Comparison of ENCODE assay signal across 7 mouse cellular contexts in the genomic region with DNA sequence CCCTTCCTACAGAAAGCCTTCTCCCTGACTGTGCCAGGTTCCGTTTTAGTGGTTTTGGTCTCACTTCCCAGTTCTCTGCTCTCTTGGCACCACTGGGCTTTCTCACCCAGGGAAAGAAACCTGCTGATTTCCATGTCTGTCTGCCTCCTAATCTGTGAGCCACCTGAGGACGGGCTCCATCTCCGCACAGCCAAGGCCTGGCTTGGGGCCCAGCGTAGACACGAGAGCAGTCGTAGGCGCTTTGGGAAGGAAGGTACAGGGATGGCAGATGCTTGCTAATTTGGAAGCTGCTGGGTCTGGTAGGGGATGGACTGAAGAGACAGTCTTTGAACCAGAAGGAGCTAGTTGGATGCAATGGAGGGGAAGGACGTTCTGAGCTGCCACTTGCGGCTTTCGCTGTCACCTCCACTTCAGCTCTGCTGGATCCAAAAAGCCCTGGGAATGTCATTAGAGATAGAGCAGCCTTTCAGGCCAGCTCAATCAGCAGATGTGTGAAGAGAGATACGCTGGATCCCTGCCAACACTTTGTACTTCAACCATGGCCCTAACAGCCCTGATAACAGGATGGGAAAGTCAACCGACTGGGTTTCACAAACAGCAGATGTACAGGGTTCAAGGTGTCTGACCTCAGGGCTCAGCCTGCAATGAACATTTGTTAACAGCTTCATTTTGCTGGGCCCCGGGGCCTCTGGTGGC. TPM values are rescaled to one million over a fixed set of nuclear protein-coding genes. Genes with fewer than 3 reads are reported as not detected.
DNase-seq lines count a peak whose midpoint lies in the region; ATAC-seq and TF ChIP-seq lines count a peak whose summit lies in the region.

No protein-coding gene starts in this region.

- no peaks in the 10 kb centered on the region for H3K36me3 ChIP-seq in intestine, postnatal 0 days (ENCODE audit: control insufficient read depth, insufficient read depth)
- no peaks in the 10 kb centered on the region for H3K36me3 ChIP-seq in liver, embryonic 14.5 days (replicated peaks; ENCODE audit: control insufficient read depth, insufficient read depth, low read depth)
- no peaks in the 10 kb centered on the region for H3K36me3 ChIP-seq in lung, postnatal 0 days (ENCODE audit: insufficient read depth, low read length)

- peak overlapping the region; percentile 37 for H3K4me2 ChIP-seq in intestine, postnatal 0 days (replicated peaks; ENCODE audit: low read depth)
- no peak overlapping the region for H3K4me2 ChIP-seq in liver, embryonic 14.5 days (ENCODE audit: low read depth)
- no peak overlapping the region for H3K4me2 ChIP-seq in lung, postnatal 0 days (replicated peaks; ENCODE audit: low read depth, low read length)

- peak; percentile 72 for DNase-seq in MEL-GATA-1-ER (ENCODE audit: extremely low read depth, low read depth)
- peak; percentile 16 for DNase-seq in c-Kit-positive CD71-positive TER-119-positive erythroid progenitor cells, embryonic 14.5 days (ENCODE audit: low spot score)
- DNase-seq in frontal cortex, postnatal 36 days (ENCODE audit: low spot score in 2 of 2), result peak; percentile 75 to 76
- DNase-seq in liver, embryonic 14.5 days (ENCODE audit: low read depth in 3 of 3, low spot score in 3 of 3), result peak; percentile 28 to 49 (median 47)
- DNase-seq in lung, postnatal 0 days (ENCODE audit: low spot score), result no peak
- DNase-seq in adrenal gland, postnatal 4 days (ENCODE audit: low spot score in 2 of 2), result no peak

- WGBS in intestine, postnatal 0 days, result 36% methylated on average over 13 of the region's 13 CpGs
- 54% methylated on average over 13 of the region's 13 CpGs for WGBS in liver, embryonic 14.5 days (ENCODE audit: insufficient replicate concordance)
- 34% methylated on average over 13 of the region's 13 CpGs for WGBS in lung, postnatal 0 days

- no peaks in the 10 kb centered on the region for H3K9me3 ChIP-seq in intestine, postnatal 0 days (ENCODE audit: control insufficient read depth)
- no peaks in the 10 kb centered on the region for H3K9me3 ChIP-seq in liver, embryonic 14.5 days (ENCODE audit: control insufficient read depth, low read length)
- no peaks in the 10 kb centered on the region for H3K9me3 ChIP-seq in lung, postnatal 0 days (ENCODE audit: low read length)

- H3K27ac ChIP-seq in intestine, postnatal 0 days (ENCODE audit: low read depth, low read length), result peak overlapping the region; percentile 60
- no peak overlapping the region for H3K27ac ChIP-seq in liver, embryonic 14.5 days
- H3K27ac ChIP-seq in lung, postnatal 0 days (ENCODE audit: low read length), result no peak overlapping the region

- H3K9ac ChIP-seq in intestine, postnatal 0 days (ENCODE audit: low read depth, low read length), result no peak overlapping the region
- no peak overlapping the region for H3K9ac ChIP-seq in liver, embryonic 14.5 days (replicated peaks)
- no peak overlapping the region for H3K9ac ChIP-seq in lung, postnatal 0 days (replicated peaks; ENCODE audit: low read depth)

- H3K27me3 ChIP-seq in intestine, postnatal 0 days (replicated peaks; ENCODE audit: control insufficient read depth, insufficient read depth, low read length), result no peaks in the 10 kb centered on the region
- no peaks in the 10 kb centered on the region for H3K27me3 ChIP-seq in liver, embryonic 14.5 days (ENCODE audit: control insufficient read depth, insufficient read depth, low read length)
- no peaks in the 10 kb centered on the region for H3K27me3 ChIP-seq in lung, postnatal 0 days (replicated peaks; ENCODE audit: insufficient read depth, low read length)

- TF ChIP-seq EP300 in liver, embryonic 14.5 days (IDR thresholded peaks at IDR 0.05; ENCODE audit: low read depth), result 0 out of 2 replicates have a peak, but pooled peaks have one; percentile 11
- TF ChIP-seq EP300 in lung, postnatal 0 days (IDR thresholded peaks at IDR 0.05), result no peak

- no peak overlapping the region for H3K4me3 ChIP-seq in intestine, postnatal 0 days (ENCODE audit: low read depth, low read length)
- no peak overlapping the region for H3K4me3 ChIP-seq in liver, embryonic 14.5 days (ENCODE audit: insufficient read depth in 1 of 2, low read depth in 2 of 2, low read length in 2 of 2)
- H3K4me3 ChIP-seq in lung, postnatal 0 days (ENCODE audit: low read depth, low read length), result no peak overlapping the region

- H3K4me1 ChIP-seq in intestine, postnatal 0 days (replicated peaks; ENCODE audit: control insufficient read depth, insufficient read depth, low read length), result peaks cover 19% of the 10 kb centered on the region
- peaks cover 0 to 19% of the 10 kb centered on the region in 2 experiments; a peak in 3 of 4 replicates for H3K4me1 ChIP-seq in liver, embryonic 14.5 days (replicated peaks; ENCODE audit: control insufficient read depth in 2 of 2, insufficient read depth in 2 of 2, low read length in 1 of 2)
- H3K4me1 ChIP-seq in lung, postnatal 0 days (ENCODE audit: insufficient read depth, low read depth, low read length), result no peaks in the 10 kb centered on the region

- TF ChIP-seq CTCF in intestine, postnatal 0 days (IDR thresholded peaks at IDR 0.05; ENCODE audit: low read depth), result no peak
- TF ChIP-seq CTCF in liver, embryonic 14.5 days (IDR thresholded peaks at IDR 0.05; ENCODE audit: low read depth), result no peak
- no peak for TF ChIP-seq CTCF in lung, postnatal 0 days (IDR thresholded peaks at IDR 0.05)

- ATAC-seq in intestine, postnatal 0 days, result peak; percentile 90
- ATAC-seq in liver, embryonic 14.5 days (ENCODE audit: insufficient read depth), result peak; percentile 73
- ATAC-seq in lung, postnatal 0 days, result no peak

RNA-seq across cellular contexts. Expression of a gene that starts 9.4 kb away (rescaled TPM):
- polyA plus RNA-seq in intestine, postnatal 0 days (2015; fragmentation: Nextera tagmentation; extraction: Ambion mirVana), result 350 and 391 TPM in 2 replicates
- polyA plus RNA-seq in liver, embryonic 14.5 days (2012; rRNA removed), result 26.8 and 30.5 TPM in 2 replicates
- polyA plus RNA-seq in liver, embryonic 14.5 days (2014; fragmentation: Nextera tagmentation; extraction: Ambion mirVana), result 23.4 and 28.3 TPM in 2 replicates
- 3.7 and 5.5 TPM in 2 replicates for polyA plus RNA-seq in lung, postnatal 0 days (2015; fragmentation: Nextera tagmentation; extraction: Ambion mirVana)
- total RNA-seq in adrenal gland, postnatal 4 days (2021), result 10 to 100 TPM; 22.9 to 27.7 TPM

RNA-seq across cellular contexts. Expression of a gene that starts 37.3 kb away (rescaled TPM):
- polyA plus RNA-seq in intestine, postnatal 0 days (2015; fragmentation: Nextera tagmentation; extraction: Ambion mirVana), result 0.16 and 0.18 TPM in 2 replicates
- 0.03 and 0.69 TPM in 2 replicates for polyA plus RNA-seq in liver, embryonic 14.5 days (2012; rRNA removed)
- not detected in 2 replicates for polyA plus RNA-seq in liver, embryonic 14.5 days (2014; fragmentation: Nextera tagmentation; extraction: Ambion mirVana)
- not detected in 2 replicates for polyA plus RNA-seq in lung, postnatal 0 days (2015; fragmentation: Nextera tagmentation; extraction: Ambion mirVana)
- total RNA-seq in adrenal gland, postnatal 4 days (2021), result 1 to 10 TPM in 1 of 2 experiments, under 1 TPM in 1; 0.73 to 2.1 TPM

RNA-seq across cellular contexts. Expression of a gene that starts 59.1 kb away (rescaled TPM):
- 47.9 and 59.0 TPM in 2 replicates for polyA plus RNA-seq in intestine, postnatal 0 days (2015; fragmentation: Nextera tagmentation; extraction: Ambion mirVana)
- polyA plus RNA-seq in liver, embryonic 14.5 days (2012; rRNA removed), result 3.9 and 4.6 TPM in 2 replicates
- polyA plus RNA-seq in liver, embryonic 14.5 days (2014; fragmentation: Nextera tagmentation; extraction: Ambion mirVana), result 4.4 and 4.6 TPM in 2 replicates
- polyA plus RNA-seq in lung, postnatal 0 days (2015; fragmentation: Nextera tagmentation; extraction: Ambion mirVana), result 0.05 TPM in 1 of 2 replicates, not detected in the other
- 1 to 10 TPM in 1 of 2 experiments, under 1 TPM in 1; 0.25 to 4.4 TPM for total RNA-seq in adrenal gland, postnatal 4 days (2021)

Comparison
In these comparisons a context has a peak if more than half of its experiments do, and no peak if none do; other contexts are left out.
1. DNase-seq: peak in MEL-GATA-1-ER (single experiment), c-Kit-positive CD71-positive TER-119-positive erythroid progenitor cells, embryonic 14.5 days (single experiment), frontal cortex, postnatal 36 days (2 of 2) and liver, embryonic 14.5 days (3 of 3); none in lung, postnatal 0 days (single experiment) and adrenal gland, postnatal 4 days (0 of 2).
2. RNA of a gene that starts 9.4 kb away (polyA plus RNA-seq): 350 to 391 TPM in intestine, postnatal 0 days; 23.4 to 30.5 TPM in liver, embryonic 14.5 days and 3.7 to 5.5 TPM in lung, postnatal 0 days; every median in the first group is over 10 times any median in the second.